Mouse (Mus musculus) retina, adult 2 months (tissue): Measurements from ENCODE around the gene Chst11.

Experiments used
- DNase-seq: peaks from one replicate; pipeline ENCODE4 v3.0.0-alpha.2; 2012; ENCODE audit warnings: low read depth, low spot score

Chst11 gene

DNA sequence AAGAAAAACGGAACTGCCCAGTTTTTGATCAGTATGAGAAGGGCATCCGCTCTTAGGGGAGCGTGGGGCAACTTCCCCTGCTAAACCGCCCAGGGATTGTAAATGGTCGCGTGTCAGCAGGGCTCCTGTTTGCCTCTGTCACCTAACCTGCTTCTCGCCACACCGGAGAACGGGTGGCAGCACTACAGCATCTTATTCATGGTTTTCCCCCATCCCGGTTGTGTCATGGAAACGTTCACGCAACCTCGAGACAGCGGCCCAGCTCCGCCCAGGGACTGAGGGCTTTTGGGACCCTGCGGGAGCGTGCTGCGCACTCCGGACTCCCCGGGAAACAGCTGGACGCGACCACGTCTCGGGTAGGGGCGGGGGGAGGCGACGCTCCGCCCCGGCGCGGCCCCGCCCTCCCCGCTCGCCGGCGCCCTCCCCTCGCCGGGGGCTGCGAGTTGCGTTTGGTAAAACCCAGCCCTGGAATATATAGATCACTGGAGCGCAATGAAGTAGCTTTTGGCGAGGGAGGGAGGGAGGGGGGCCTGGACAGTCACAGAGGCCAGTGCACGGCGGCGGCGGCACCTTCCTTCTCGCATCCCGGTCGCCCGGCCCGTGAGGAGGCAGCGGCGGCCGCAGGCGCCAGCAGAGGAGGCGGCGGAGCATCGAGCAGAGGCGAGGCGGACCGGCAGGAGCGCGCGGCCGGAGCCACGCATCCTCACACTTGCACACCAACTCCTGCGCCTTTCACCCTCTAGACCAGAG, at the start of gene Chst11:
Gene Chst11, plus strand, starts transcription at position 549 of the 750 bp plus-strand sequence.
- DNase-seq, result peak; percentile 11

GRCm38 (mm10) chr10:82935774-82936173, 49.5 kb upstream of the Chst11 start:
- DNase-seq, result no peak

DNA sequence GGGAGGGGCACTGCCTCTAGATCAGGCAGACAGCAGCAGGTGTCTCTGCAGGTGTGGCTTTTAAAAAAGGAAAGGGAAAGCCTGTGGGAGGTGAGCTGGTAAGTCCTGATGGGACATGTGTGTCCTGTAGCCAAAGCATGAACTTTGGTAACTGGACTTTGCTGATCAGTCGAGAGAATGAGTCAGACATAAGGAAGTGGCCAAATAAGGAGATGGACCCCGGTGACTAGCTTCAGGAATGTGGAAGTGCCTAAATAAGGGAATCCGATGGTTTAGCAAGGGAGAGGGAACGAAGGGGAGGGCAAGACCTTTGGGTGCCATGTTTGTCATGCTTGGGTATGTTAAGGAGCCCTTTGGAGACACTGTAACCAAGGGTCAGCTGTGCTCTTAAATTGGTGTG, 31.9 kb upstream of the Chst11 start:
- no peak for DNase-seq

GRCm38 (mm10) chr10:82955117-82955516, 30.2 kb upstream of the Chst11 start:
- DNase-seq, result no peak

GRCm38 (mm10) chr10:82958218-82958761, 27.0 kb upstream of the Chst11 start:
- no peak for DNase-seq

GRCm38 (mm10) chr10:82959316-82959715, 26.0 kb upstream of the Chst11 start:
- DNase-seq, result no peak

- DNase-seq, result no peak
These were observed 24.0 kb upstream of the Chst11 start for GRCm38 (mm10) chr10:82961302-82961701.

DNA sequence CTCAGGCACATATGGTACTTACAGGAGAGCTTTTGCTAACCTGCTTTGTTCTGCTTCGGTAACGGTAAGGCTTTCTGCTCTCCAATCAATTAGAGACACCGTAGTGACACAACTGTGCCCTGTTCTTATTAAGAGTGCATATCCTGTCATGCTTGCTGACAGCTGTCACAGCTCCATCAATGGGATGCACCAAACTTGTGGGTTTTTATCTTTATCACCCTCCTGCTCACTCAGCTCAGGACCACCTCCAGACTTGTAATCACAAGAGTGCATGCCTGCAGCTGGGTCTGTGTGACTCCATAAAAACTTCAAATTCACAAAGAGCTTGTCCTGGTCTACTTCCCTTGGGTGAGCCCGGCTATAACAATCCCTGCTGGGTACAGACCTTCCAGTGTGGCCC, 23.3 kb upstream of the Chst11 start:
- DNase-seq, result no peak

DNA sequence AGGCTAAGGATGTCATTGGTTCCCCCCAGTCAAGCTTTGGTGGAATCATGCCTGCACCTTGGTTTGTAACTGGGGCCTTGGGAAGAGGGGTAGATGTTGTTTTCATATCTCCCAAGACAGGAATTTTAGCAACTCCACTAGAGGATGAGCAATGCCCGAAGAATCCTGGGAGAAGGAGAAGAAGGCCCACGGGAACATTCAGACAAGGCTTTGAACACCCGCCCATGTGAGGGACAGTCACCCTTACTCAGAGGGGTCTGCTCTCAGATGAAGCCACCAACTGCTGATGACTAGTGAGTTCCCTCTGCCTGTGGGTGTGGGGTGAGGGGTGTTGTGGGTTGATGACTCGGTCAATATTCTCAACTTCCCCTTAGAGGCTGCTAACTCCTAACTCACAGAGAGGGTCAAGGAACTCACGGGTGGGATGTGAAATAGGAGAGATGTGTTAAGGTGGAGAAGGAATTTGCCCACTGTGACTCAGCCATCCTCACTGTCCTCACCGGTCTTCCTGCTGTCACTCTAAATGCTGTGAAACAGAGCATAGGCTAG, 22.8 kb upstream of the Chst11 start:
- DNase-seq, result no peak

GRCm38 (mm10) chr10:82964491-82964890, 20.8 kb upstream of the Chst11 start:
- DNase-seq, result no peak

DNA sequence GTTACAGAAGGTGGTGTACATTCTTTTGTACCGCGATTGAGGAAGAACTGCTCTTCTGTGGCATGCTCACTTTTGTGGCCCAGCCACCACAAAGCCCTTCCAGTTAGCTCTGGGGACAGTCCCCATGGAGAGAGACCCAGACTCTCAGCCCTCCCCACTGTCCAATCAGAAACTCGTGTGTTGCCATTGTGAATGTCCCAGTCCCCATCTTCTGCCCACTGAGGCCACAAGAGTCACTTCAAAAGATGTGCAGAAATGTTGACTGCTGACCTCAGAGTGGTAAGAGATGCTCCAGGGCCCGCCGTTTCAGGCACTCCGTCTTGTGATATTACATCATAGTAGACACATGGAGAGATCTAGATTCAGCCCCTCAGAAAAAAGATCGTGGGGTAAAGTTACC, 18.6 kb upstream of the Chst11 start:
- no peak for DNase-seq

GRCm38 (mm10) chr10:82969612-82970011, 15.7 kb upstream of the Chst11 start:
- DNase-seq, result no peak

DNA sequence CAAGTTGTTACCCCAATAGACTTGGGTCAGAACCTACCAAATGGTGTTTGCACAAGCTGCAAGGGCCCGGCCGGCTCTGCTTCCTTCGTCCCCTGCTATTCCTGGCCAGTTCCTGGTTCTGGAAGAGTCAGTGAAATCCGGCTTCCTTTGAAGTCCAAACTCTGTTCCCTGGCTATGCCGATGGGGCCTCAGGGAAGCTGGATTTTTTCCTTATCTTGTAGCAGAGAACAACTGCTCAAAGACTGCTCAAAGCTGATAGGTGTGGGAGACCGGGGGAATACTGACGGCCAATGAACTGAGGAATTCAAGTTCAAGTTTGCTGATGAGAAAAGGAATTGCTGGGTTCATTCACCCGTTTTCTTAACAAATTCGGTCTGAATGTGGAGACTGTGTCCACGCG, 13.7 kb upstream of the Chst11 start:
- DNase-seq, result no peak

GRCm38 (mm10) chr10:82974201-82974600, 11.1 kb upstream of the Chst11 start:
- DNase-seq, result no peak

- no peak for DNase-seq
These were observed 10.6 kb upstream of the Chst11 start for GRCm38 (mm10) chr10:82974627-82975177.

DNA sequence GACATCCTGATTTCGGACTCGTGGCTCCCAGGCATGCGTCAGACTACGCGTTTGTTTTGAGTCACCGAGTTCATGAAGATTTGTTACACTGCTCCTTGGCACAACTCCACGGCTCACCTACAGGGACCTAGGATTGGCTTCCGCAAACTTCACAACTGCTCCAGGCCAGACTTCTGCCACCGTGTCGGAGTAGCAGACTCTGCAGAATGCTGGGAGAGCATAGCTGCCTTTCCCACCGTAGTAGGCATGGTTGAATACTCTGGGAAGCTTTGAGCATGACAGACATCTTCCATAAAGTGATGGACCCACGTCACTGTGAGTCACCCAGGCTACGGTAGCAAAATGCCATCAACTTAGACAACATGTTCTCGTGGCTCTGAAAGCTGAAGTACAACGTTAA, 9.5 kb upstream of the Chst11 start:
- no peak for DNase-seq

- no peak for DNase-seq
These were observed 3.0 kb upstream of the Chst11 start for GRCm38 (mm10) chr10:82982286-82982685.

DNA sequence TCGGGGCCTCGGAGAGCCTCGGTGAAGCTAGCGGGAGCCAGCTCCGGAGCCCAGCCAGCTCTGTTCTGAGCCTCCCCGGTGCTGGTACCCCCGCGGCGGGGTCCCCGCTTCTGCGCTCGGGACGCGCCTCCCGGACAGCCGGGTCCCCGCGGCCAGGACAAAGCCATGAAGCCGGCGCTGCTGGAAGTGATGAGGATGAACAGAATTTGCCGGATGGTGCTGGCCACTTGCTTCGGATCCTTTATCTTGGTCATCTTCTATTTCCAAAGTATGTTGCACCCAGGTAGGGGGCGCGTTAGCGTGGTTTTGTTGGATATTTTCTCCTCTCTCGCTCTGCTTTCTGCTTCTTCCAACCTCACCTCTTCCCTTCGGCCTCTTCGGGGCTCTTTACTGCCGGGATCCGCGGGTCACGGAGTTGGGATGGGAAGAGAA, 418 bp downstream of the Chst11 start:
- no peak for DNase-seq

GRCm38 (mm10) chr10:82986251-82986992, 1.1 kb downstream of the Chst11 start:
- no peak for DNase-seq

DNA sequence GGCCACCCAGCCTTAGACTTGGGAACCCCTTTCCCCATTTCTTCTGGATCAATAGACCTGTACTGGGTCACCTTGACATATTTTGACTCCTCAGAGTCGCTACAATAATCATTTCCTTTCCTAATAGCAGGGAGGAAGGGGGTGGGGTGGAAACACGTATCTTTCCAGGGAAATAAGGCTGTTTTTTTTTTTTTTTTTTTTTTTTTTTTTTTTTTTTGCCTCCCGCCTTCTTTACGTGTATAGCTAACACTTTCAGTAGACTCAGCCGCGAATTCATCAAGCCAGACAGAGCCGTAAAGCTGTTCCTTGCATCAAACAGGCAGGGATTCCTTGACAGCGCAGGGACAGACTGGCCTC, 1.7 kb downstream of the Chst11 start:
- no peak for DNase-seq

DNA sequence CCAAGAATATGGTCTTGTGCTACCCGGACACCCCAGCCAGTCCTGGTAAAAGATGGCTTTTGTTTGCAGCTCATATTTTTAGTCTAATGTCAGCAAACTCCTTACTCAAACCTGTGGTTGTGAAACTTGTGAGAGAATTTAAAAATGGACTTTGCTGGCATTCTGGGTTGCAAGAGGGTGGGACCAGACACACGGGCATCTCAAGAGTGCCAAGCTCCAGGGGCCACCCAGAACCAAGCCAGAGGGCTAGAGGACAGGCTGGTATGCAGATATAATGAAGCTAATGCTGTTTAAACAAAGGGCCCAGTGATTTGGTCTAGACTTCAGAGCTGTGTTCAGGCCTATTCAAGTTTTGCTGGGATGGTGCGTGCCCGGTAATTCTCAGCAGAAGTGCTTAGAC, 2.1 kb downstream of the Chst11 start:
- no peak for DNase-seq

DNA sequence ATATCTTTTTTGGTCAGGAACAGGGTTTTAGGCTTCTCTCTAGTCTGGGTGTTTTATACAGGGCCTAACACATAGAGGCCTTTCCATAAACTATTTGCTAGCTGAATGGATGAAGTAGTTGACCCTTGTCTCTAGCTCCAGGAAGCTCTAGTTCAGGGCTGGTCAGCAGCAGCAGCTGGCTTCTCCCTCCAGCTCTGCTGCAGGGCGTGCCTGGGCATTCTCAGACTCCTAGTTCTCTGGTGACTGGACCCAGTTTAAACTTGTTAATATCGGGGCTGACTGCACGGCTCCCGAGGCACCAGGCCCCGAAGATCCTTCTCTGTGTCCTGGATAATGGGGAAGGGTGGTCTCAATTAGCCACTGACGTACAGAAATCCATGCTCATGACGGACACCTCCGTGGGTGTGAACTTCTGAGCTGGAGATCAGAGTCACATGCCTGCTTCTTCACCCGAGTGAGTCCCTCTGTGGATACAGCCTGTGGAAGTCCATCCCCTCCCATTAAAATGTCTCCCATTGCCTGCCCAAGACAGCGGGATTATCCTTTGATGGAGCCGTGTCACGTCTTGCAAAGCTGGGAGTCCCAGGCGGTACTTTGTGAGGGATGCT, 4.2 kb downstream of the Chst11 start:
- no peak for DNase-seq
